Mouse (Mus musculus) adrenal gland, postnatal 14 days (tissue): ENCODE results near the gene Vstm4. TPM values are rescaled to one million over a fixed set of nuclear protein-coding genes. Genes with fewer than 3 reads are reported as not detected.

Source experiments
- DNase-seq: peaks from one replicate; pipeline ENCODE4 v3.0.0; 2021; ENCODE audit warnings: mixed read lengths
- total RNA-seq: library from RNA; stranded (reverse); gene quantifications from 2 replicates; pipeline ENCODE4 v1.2.3, GENCODE M21; 2021

Vstm4 gene
- total RNA-seq, 1 experiment from 2014 or later = 18.0 TPM

GRCm38 (mm10) chr14:32859831-32860569 is 3.4 kb downstream of the Vstm4 start:
- DNase-seq = peak; percentile 68

GRCm38 (mm10) chr14:32861149-32861581 is 4.6 kb downstream of the Vstm4 start:
- DNase-seq = peak; percentile 29

GRCm38 (mm10) chr14:32861656-32862055 is 5.1 kb downstream of the Vstm4 start:
- no peak for DNase-seq

DNA sequence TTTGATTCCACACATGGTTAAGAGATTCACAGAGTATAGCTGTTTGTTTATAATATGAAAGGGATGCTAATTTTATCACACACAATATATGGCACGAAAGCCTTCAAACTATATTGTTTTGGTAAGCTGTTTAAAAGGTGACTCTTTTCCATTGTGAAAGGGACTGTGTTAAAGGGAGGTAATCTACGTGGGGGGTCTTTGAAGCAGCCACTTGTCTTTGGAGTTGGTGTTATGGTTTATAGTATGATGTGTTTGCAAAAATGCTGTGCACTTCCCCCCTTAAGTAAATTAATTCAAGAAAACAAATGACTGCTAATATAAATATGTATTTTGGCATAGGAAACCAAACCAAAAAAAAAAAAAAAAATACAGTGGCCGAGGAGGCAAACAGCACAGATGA is 8.8 kb downstream of the Vstm4 start:
- no peak for DNase-seq

DNA sequence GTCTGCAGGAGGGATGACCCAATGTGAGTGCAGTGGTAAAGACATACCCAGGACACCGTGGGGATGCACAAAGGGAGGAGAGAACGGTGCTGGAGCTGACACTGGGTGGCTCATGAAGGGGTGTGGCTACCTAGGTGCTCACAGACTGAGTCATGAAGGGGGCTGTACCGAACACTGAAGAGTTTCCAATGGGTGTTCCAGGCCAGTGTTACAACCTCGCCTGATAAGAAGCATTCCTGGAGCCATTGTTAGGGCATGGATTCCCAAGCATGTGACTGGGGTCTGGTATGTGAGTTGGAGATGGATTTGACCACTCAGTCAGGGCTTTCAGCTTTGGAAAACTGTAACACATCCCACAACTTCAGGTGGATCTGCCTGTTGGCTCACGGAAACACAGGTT is 15.4 kb downstream of the Vstm4 start:
- no peak for DNase-seq

DNA sequence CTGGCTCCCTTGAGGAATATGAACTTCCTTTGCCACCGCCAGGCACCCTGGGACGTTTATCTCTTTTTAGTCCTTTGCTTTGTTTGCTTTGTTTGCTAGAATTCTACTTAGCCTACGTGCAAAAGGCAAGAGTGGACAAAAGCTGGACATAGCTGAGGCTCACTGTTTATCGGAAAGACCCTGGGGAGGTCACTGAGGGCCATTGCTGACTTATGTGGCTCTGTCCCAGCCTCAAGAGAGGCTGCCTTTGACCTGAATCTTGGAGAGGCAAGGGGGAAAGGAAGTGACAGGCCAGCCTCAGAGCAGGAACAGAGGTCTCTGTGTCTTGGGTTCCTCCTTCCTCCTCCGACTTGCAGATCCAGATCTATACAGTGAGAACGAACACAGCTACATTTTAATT is 21.0 kb downstream of the Vstm4 start:
- DNase-seq = no peak

DNA sequence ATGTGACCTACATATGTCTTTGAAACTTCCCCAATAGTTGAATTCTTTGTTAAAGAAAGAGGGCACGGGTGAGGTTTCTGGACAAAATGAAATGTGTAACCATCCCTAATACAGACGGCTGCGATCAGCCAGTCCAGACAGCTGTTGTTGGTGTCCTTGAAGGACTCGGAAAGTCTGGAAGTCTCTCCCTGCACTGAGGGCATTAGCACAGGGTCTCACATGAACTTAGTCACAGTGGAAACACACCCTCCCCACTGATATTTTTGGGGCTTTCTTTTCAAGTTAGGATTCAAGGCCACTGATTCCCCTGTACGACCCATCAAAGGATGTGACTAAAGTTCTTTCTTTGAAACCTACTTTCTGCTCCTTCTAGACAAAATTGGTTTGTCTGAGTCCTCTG is 23.8 kb downstream of the Vstm4 start:
- DNase-seq = no peak

- DNase-seq = peak; percentile 64
These were observed 25.1 kb downstream of the Vstm4 start for GRCm38 (mm10) chr14:32881693-32882092.

- DNase-seq = peak; percentile 58
These were observed 32.5 kb downstream of the Vstm4 start for GRCm38 (mm10) chr14:32888876-32889674.

GRCm38 (mm10) chr14:32894341-32894853 is 37.8 kb downstream of the Vstm4 start:
- peak; percentile 69 for DNase-seq

DNA sequence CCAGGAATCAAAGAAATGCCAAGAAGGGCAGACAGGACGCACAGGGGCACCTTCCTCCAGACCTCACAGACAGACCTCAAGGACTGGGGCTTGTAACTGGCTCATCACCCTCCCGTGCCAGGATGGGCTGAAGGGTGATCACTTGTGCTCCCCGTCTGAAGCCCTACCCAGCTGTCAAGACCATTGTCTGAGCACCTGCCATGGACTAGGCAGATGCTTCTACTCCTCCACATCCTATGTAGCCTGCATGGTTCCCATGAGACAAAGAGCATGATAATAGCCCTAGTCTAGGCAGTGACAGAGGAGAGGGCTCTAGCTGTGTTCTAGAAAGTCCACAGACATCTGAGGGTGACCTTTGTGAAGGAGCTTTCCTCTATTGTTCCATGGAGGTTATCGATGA is 38.3 kb downstream of the Vstm4 start:
- no peak for DNase-seq

DNA sequence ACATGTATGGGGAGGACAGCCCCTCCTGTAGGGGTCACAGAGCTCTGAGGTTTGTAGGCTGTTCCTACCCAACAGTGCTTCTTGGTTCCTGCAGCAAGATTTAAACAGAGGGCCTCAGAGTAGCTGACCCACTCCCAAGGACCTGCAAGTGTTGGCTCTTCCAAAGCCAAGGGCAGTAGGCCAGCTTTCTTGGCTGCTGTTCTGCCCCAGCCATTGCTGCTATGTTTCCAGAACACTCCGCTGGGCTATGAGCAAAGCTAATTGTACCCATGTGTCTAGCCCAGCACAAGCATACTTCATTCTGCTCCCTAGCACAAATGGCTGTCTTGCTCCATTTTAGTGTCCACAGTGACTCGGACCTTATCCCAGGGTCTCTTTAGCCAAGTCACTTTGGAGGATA is 40.3 kb downstream of the Vstm4 start:
- peak; percentile 63 for DNase-seq

GRCm38 (mm10) chr14:32903203-32903602 is 46.6 kb downstream of the Vstm4 start:
- no peak for DNase-seq

- DNase-seq = no peak
These were observed 50.0 kb downstream of the Vstm4 start for GRCm38 (mm10) chr14:32906545-32906944.

DNA sequence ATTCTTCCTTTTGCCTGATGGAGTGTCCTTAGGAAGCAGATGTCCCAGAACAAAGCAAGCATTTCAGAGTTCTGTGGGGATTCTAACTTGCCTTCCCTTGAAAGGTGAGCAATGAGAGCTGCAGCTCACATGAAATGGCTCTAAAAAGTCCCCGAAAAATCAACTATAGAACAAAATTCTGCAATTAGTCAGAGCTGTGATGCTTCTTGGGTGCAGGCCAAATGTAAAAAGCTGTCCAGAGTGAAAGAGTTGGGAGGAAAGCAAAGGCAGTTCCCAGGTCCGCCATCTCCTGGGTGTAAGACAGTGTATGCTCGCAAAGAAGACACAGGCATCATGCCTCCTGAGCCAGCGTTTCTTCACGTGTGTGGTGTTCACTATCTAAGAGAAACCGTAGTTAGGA is 52.6 kb downstream of the Vstm4 start:
- no peak for DNase-seq

DNA sequence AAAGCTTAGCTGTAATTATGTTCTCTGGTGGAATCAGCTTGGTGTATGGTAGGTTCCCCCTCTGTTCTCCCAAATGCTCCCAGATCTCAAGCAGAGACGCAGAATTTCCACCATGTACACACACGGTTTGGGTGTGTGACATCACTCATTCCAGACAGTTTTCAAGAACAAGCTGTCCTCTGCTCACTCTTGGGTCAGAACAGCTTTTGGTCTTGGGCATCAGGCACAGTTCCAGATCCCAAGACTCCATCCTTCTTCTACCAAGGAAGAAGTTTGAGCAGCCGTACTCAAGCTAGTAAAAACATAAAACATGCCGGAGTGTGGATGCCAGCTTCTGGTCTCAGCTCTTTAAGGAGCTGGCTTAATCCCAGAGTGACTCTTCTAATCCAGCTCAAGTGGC is 54.6 kb downstream of the Vstm4 start:
- no peak for DNase-seq

GRCm38 (mm10) chr14:32915360-32915759 is 58.8 kb downstream of the Vstm4 start:
- DNase-seq = no peak

GRCm38 (mm10) chr14:32917919-32918318 is 61.4 kb downstream of the Vstm4 start:
- no peak for DNase-seq

GRCm38 (mm10) chr14:32923871-32924270 is 67.3 kb downstream of the Vstm4 start:
- no peak for DNase-seq

DNA sequence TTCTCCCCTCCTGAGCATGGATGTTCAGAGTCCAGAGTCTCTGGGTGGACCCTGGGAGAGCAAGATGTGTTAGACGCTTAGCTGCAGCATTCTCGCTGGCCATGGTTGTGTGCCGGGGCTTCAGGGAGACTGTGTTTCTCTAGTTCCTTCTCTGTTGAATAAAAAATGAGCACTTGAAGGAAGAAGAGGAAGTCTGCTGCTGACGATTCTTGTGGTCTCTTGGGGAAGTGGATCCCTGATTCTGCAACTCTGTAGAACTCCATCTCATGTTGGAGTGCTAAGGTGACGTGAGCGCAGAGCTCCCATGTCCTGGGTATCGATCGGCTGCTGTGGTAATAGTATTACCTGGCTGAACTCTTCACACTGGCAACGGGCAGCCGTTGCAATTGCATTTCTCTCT is 75.2 kb downstream of the Vstm4 start:
- DNase-seq = no peak

DNA sequence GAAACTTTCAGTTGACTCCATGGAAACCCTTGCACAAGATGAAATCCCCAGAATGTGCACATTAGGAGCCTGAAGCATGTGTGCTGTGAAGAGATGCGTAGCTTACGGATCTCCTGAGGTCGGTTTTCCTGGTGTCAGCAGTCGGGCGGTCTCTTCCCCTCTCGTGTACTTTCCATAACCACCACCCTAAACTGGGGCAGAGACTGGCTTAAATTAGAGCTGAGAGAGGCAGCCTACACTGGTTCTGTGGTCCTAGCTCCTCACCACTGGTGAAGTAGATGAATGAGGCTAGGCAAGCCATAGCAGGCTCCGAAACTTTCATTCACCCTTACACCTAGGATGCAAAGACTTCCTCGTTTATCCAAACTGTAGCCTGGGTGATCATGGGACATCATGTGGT is 75.7 kb downstream of the Vstm4 start:
- DNase-seq = no peak

DNA sequence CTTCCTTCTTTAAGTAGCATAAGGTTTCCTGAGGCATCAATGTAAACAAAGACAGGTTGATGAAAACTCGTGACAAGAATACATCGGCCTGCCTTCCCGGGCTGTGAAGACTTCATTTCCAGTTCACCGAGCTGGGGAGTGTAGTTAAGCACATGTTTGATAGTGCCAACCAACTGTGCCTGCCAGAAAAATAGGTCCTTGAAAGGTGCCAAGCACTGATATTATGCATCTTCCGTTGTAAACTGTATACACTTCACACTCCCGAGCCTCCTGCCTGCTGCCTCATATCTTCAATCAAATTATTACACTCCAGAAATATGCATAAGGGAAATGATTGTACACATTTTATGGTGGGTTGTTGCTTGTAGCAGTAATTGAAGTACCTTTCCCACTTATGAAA is 77.5 kb downstream of the Vstm4 start:
- no peak for DNase-seq

GRCm38 (mm10) chr14:32939217-32939616 is 82.7 kb downstream of the Vstm4 start:
- DNase-seq = no peak

- no peak for DNase-seq
These were observed 91.0 kb downstream of the Vstm4 start for GRCm38 (mm10) chr14:32947512-32947911.
